Comparison of ENCODE assay signal across 27 mouse cellular contexts in genomic region chr13:45911069-45911468, GRCm38 (mm10). TPM values are rescaled to one million over a fixed set of nuclear protein-coding genes. Genes with fewer than 3 reads are reported as not detected.
DNase-seq lines count a peak whose midpoint lies in the region; ATAC-seq and TF ChIP-seq lines count a peak whose summit lies in the region.
"Had no signal": no experiment of that assay in that cellular context is flagged by ENCODE, and none has a peak within 500 bp of the region (broad histone marks: within the 10 kb centered on the region; RNA-seq: fewer than 3 reads in every experiment).

No protein-coding gene starts in this region.

- ATAC-seq in hematopoietic stem cell, adult 5-6 weeks (replicated peaks in 1 of 2; ENCODE audit: insufficient read depth in 1 of 2, low FRiP score in 2 of 2, low TSS enrichment in 1 of 2, low read depth in 1 of 2, poor library complexity in 2 of 2, severe bottlenecking in 2 of 2) = peak; percentile 30 to 51; a peak in 2 of 4 replicates
- ATAC-seq in megakaryocyte progenitor cell, adult 5-6 weeks (replicated peaks; ENCODE audit: poor library complexity) = peak; percentile 36
- ATAC-seq in erythroblast, adult 5-6 weeks (replicated peaks; ENCODE audit: low FRiP score, poor library complexity, severe bottlenecking) = no peak
- ATAC-seq: activated CD4-positive, CD25-positive, alpha-beta regulatory T cell, adult 4 months; intestine, postnatal 0 days had no signal

- dilution Hi-C loops in CH12.LX (cut with MboI; ENCODE audit: extremely low pct_ligation_motif_present, extremely low pct_unique_long_range_greater_than_20kb, low sequenced_read_pairs) = no loop called here

- no peak overlapping the region for H3K4me3 ChIP-seq in spleen, adult 2 months (ENCODE audit: extremely low read depth, insufficient read depth, insufficient read length)
- H3K4me3 ChIP-seq in CH12.LX (replicated peaks in 1 of 3; ENCODE audit: low read depth in 2 of 3, low read length in 2 of 3, poor library complexity in 1 of 3) = no peak overlapping the region
- no peak overlapping the region for H3K4me3 ChIP-seq in lung, adult 2 months (replicated peaks; ENCODE audit: extremely low read depth, low read depth, low read length)
- H3K4me3 ChIP-seq: embryonic facial prominence, embryonic 15.5 days; forebrain, embryonic 10.5 days; hindbrain, embryonic 15.5 days; limb, embryonic 13.5 days; neural tube, embryonic 13.5 days; stomach, embryonic 15.5 days had no signal

- no peak for TF ChIP-seq RAD21 in CH12.LX (IDR thresholded peaks at IDR 0.05; ENCODE audit: low read depth, low read length)

- H3K9me3 ChIP-seq in CH12.LX (replicated peaks; ENCODE audit: low read length) = no peaks in the 10 kb centered on the region
- H3K9me3 ChIP-seq: embryonic facial prominence, embryonic 15.5 days; forebrain, embryonic 10.5 days; hindbrain, embryonic 15.5 days; limb, embryonic 13.5 days; neural tube, embryonic 13.5 days; stomach, embryonic 15.5 days had no signal

- no peak for TF ChIP-seq EP300 in CH12.LX (IDR thresholded peaks at IDR 0.05; ENCODE audit: low read length)

- peaks cover 44% of the 10 kb centered on the region for H3K79me2 ChIP-seq in CH12.LX (replicated peaks; ENCODE audit: control insufficient read depth, extremely low read depth, insufficient read depth, poor library complexity, severe bottlenecking)

- DNase-seq in spleen, adult 2 months (ENCODE audit: low read depth in 1 of 2, low spot score in 2 of 2) = peak in 1 of 2 experiments; percentile 40
- no peak for DNase-seq in spleen, postnatal 10 days (ENCODE audit: low spot score in 2 of 2)
- DNase-seq in CH12.LX (ENCODE audit: extremely low read depth) = peak; percentile 73
- DNase-seq in lung, adult 2 months = no peak
- DNase-seq in right cerebral cortex, adult 2 months (ENCODE audit: low spot score in 2 of 2) = no peak
- DNase-seq: adrenal gland, postnatal 10 days; cerebellum, adult 11 months; cerebellum, postnatal 14 days; heart, adult 18-20 months; heart, postnatal 36 days; lung, embryonic 14.5 days; lung, postnatal 4 days; midbrain, embryonic 14.5 days; right cerebral cortex, postnatal 14 days; thymus, adult 2 months had no signal

- H3K4me2 ChIP-seq in CH12.LX (ENCODE audit: insufficient read depth, low read depth, poor library complexity, severe bottlenecking) = peak overlapping the region; percentile 62
- H3K4me2 ChIP-seq: embryonic facial prominence, embryonic 15.5 days; hindbrain, embryonic 15.5 days; limb, embryonic 13.5 days; lung, embryonic 14.5 days; neural tube, embryonic 13.5 days; stomach, embryonic 15.5 days had no signal

- no peaks in the 10 kb centered on the region for H3K36me3 ChIP-seq in spleen, adult 2 months (ENCODE audit: control insufficient read depth, insufficient read depth, low read length)
- peaks cover 0 to 31% of the 10 kb centered on the region in 2 experiments for H3K36me3 ChIP-seq in CH12.LX (replicated peaks in 1 of 2; ENCODE audit: control insufficient read depth in 1 of 2, insufficient read depth in 1 of 2, low read length in 1 of 2)
- H3K36me3 ChIP-seq: embryonic facial prominence, embryonic 15.5 days; forebrain, embryonic 10.5 days; hindbrain, embryonic 15.5 days; limb, embryonic 13.5 days; neural tube, embryonic 13.5 days; stomach, embryonic 15.5 days had no signal

- WGBS in spleen, adult 2 months = 20% methylated on average over 5 of the region's 5 CpGs
- 52% methylated on average over 5 of the region's 5 CpGs for WGBS in lung, adult 2 months

- peak overlapping the region; percentile 41 for H3K9ac ChIP-seq in CH12.LX (ENCODE audit: insufficient read depth, low read depth)
- H3K9ac ChIP-seq: embryonic facial prominence, embryonic 15.5 days; hindbrain, embryonic 15.5 days; limb, embryonic 13.5 days; lung, embryonic 14.5 days; neural tube, embryonic 13.5 days; stomach, embryonic 15.5 days had no signal

- H3K4me1 ChIP-seq in spleen, adult 2 months (ENCODE audit: control insufficient read depth, insufficient read depth, insufficient read length) = peaks cover 23% of the 10 kb centered on the region
- peaks cover 56 to 96% of the 10 kb centered on the region in 2 experiments for H3K4me1 ChIP-seq in CH12.LX (ENCODE audit: control insufficient read depth in 1 of 2, insufficient read depth in 2 of 2)
- H3K4me1 ChIP-seq in lung, adult 2 months (ENCODE audit: control insufficient read depth, insufficient read depth, low read length) = peaks cover 7% of the 10 kb centered on the region

- H3K27ac ChIP-seq in spleen, adult 2 months (ENCODE audit: insufficient read depth, low read length) = peak overlapping the region; percentile 48
- H3K27ac ChIP-seq in CH12.LX (ENCODE audit: insufficient read depth, low read depth) = peak overlapping the region; percentile 74
- H3K27ac ChIP-seq: embryonic facial prominence, embryonic 15.5 days; forebrain, embryonic 10.5 days; hindbrain, embryonic 15.5 days; kidney, postnatal 0 days; limb, embryonic 13.5 days; neural tube, embryonic 13.5 days; stomach, embryonic 15.5 days had no signal

- no peak for TF ChIP-seq CTCF in spleen, adult 2 months (IDR thresholded peaks at IDR 0.05; ENCODE audit: extremely low read depth, insufficient read depth, insufficient read length, insufficient replicate concordance)
- TF ChIP-seq CTCF in CH12.LX (conservative IDR thresholded peaks at IDR 0.05 in 1 of 2, IDR thresholded peaks at IDR 0.05 in 1 of 2; ENCODE audit: low read depth in 2 of 2, low read length in 2 of 2) = no peak
- no peak for TF ChIP-seq CTCF in lung, adult 2 months (IDR thresholded peaks at IDR 0.05; ENCODE audit: insufficient read depth, low read length)

- no peaks in the 10 kb centered on the region for H3K27me3 ChIP-seq in spleen, adult 2 months (ENCODE audit: control insufficient read depth, insufficient read depth, low read length)
- no peaks in the 10 kb centered on the region for H3K27me3 ChIP-seq in CH12.LX (replicated peaks)
- H3K27me3 ChIP-seq: embryonic facial prominence, embryonic 15.5 days; hindbrain, embryonic 15.5 days; limb, embryonic 13.5 days; neural tube, embryonic 13.5 days; stomach, embryonic 15.5 days had no signal

- in situ Hi-C loops in CH12.LX (cut with MboI; ENCODE audit: low pct_ligation_motif_present, low pct_unique_long_range_greater_than_20kb, low sequenced_read_pairs) = no loop called here

- TF ChIP-seq POLR2A in spleen, adult 2 months (IDR thresholded peaks at IDR 0.05; ENCODE audit: low read depth, low read length) = no peak
- no peak for TF ChIP-seq POLR2A in CH12.LX (IDR thresholded peaks at IDR 0.05; ENCODE audit: low read depth, low read length)
- TF ChIP-seq POLR2A in lung, adult 2 months (IDR thresholded peaks at IDR 0.05; ENCODE audit: borderline replicate concordance, extremely low read depth, low read depth, low read length) = no peak

TF ChIP-seq in CH12.LX, 34 proteins besides CTCF, POLR2A, EP300 and RAD21:
- TF ChIP-seq BHLHE40 (IDR thresholded peaks at IDR 0.05; ENCODE audit: low read depth, low read length) = peak; percentile 33; the same call in 1 of the 2 replicates
- TF ChIP-seq MAX (IDR thresholded peaks at IDR 0.05; ENCODE audit: low read length) = peak; percentile 25; the same call in 1 of the 2 replicates
- 0 out of 2 replicates have a peak, but pooled peaks have one; percentile 5 for TF ChIP-seq ELF1 (IDR thresholded peaks at IDR 0.05; ENCODE audit: low read depth, low read length)
- peak; percentile 34; the same call in 1 of the 2 replicates for TF ChIP-seq IRF4 (IDR thresholded peaks at IDR 0.05; ENCODE audit: low read depth, low read length)
- no peak for TF ChIP-seq UBTF (IDR thresholded peaks at IDR 0.05; ENCODE audit: low read depth, low read length)

RNA-seq across cellular contexts. Expression of gene Atxn1, which starts 53.7 kb away (rescaled TPM):
- 10.6 and 10.9 TPM in 2 replicates for polyA plus RNA-seq in spleen, adult 2 months (2012; rRNA removed)
- total RNA-seq in CH12.LX (2012; rRNA removed) (13.1 and 13.6 TPM in 2 replicates), CH12.LX (2014; rRNA removed) (8.0 and 8.2 TPM in 2 replicates)
- 9.3 and 9.7 TPM in 2 replicates for polyA plus RNA-seq in CH12.LX (2012; ENCODE audit: insufficient read length, low read depth)
- total RNA-seq in hematopoietic stem cell, adult 5-6 weeks (2017) = 13.1 and 19.8 TPM in 2 replicates
- 16.8 and 22.6 TPM in 2 replicates for total RNA-seq in megakaryocyte progenitor cell, adult 5-6 weeks (2015)
- 7.2 and 13.7 TPM in 2 replicates for total RNA-seq in megakaryocyte progenitor cell, adult 5-6 weeks (2017)
- 16.7 and 19.8 TPM in 2 replicates for polyA plus RNA-seq in lung, adult 2 months (2012; rRNA removed)
- under 0.01 and 2.9 TPM in 2 replicates for total RNA-seq in erythroblast, adult 5-6 weeks (2015; ENCODE audit: low replicate concordance)
- 2.2 and 2.4 TPM in 2 replicates for total RNA-seq in erythroblast, adult 5-6 weeks (2017; ENCODE audit: low replicate concordance)
